In the genomic region with DNA sequence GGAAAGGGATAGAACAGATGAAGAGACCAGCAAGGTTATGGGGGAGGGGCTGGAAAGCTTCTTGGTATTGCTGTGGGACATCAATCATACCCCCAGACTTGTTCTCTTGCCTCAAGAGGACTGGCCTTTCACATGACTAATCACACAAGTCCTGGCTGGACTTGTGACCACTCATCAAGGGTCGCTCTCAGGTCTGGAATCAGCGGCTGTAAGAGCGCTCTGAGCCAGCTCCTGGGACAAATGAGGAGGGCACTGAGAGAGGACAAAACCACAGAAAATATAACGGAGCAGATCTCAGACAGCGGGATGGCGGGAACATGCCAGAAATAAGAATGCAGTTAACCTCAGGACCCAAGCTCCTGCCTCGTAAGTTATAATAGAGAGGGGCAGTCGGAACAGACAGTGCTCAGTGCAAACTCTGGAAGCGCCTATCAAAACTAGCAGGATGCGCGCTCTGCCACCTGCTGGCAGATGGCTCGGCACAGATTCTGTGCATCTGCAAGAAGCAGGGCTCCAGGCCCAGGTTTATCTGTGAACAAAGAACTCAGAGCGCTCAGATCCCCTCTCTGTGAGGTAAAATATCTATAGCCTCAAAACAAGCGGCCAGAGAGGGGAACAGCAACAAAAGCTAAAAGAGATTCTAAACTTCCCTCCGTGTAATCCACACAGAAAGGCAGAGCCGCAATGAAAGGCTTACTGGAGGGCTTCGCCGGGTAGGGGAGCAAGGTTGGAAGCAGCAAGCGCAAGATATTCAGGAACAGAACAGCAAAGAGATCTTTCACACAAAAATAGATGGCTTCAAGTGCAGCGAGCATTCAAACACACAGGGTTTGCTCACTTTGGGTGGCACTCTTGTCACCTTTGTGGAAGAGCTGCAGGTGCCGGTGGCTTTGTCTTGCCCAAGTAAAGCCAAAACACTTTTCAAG, we compare ENCODE assay signal across 8 mouse cellular contexts.
DNase-seq lines count a peak whose midpoint lies in the region; ATAC-seq lines count a peak whose summit lies in the region.

No protein-coding gene starts in this region.

- peak; percentile 50 for ATAC-seq in cerebellum, adult (ENCODE audit: insufficient number of reproducible peaks, low FRiP score, low TSS enrichment)
- peak; percentile 85 for ATAC-seq in forebrain, embryonic 15.5 days (replicated peaks)
- ATAC-seq in hindbrain, embryonic 13.5 days (ENCODE audit: low FRiP score) = peak; percentile 90
- ATAC-seq in midbrain, embryonic 12.5 days (ENCODE audit: low FRiP score, low read depth) = peak; percentile 86
- ATAC-seq in erythroid progenitor cell, adult 5-6 weeks (replicated peaks; ENCODE audit: low FRiP score, poor library complexity, severe bottlenecking) = no peak

- peak overlapping the region; percentile 16; the same call in 1 of the 2 replicates for H3K4me2 ChIP-seq in forebrain, embryonic 15.5 days (replicated peaks)
- peak overlapping the region; percentile 31; the same call in 1 of the 2 replicates for H3K4me2 ChIP-seq in hindbrain, embryonic 13.5 days
- peak overlapping the region; percentile 30 for H3K4me2 ChIP-seq in midbrain, embryonic 12.5 days (replicated peaks)

- no peak overlapping the region for H3K4me3 ChIP-seq in forebrain, embryonic 15.5 days
- H3K4me3 ChIP-seq in hindbrain, embryonic 13.5 days = no peak overlapping the region
- H3K4me3 ChIP-seq in midbrain, embryonic 12.5 days = no peak overlapping the region

- H3K4me1 ChIP-seq in forebrain, embryonic 15.5 days = peaks cover 22% of the 10 kb centered on the region
- peaks cover 7% of the 10 kb centered on the region for H3K4me1 ChIP-seq in hindbrain, embryonic 13.5 days (replicated peaks)
- no peaks in the 10 kb centered on the region for H3K4me1 ChIP-seq in midbrain, embryonic 12.5 days

- H3K27ac ChIP-seq in forebrain, embryonic 15.5 days (replicated peaks) = peak overlapping the region; percentile 67
- no peak overlapping the region for H3K27ac ChIP-seq in hindbrain, embryonic 13.5 days
- H3K27ac ChIP-seq in midbrain, embryonic 12.5 days (replicated peaks) = no peak overlapping the region

- no peaks in the 10 kb centered on the region for H3K27me3 ChIP-seq in forebrain, embryonic 15.5 days
- H3K27me3 ChIP-seq in hindbrain, embryonic 13.5 days = no peaks in the 10 kb centered on the region
- H3K27me3 ChIP-seq in midbrain, embryonic 12.5 days = no peaks in the 10 kb centered on the region

- H3K9ac ChIP-seq in forebrain, embryonic 15.5 days (replicated peaks) = no peak overlapping the region
- H3K9ac ChIP-seq in hindbrain, embryonic 13.5 days = 0 out of 2 replicates have a peak overlapping the region, but pooled peaks have one; percentile 26
- H3K9ac ChIP-seq in midbrain, embryonic 12.5 days (replicated peaks) = no peak overlapping the region

- H3K9me3 ChIP-seq in forebrain, embryonic 15.5 days = no peaks in the 10 kb centered on the region
- H3K9me3 ChIP-seq in hindbrain, embryonic 13.5 days = no peaks in the 10 kb centered on the region
- H3K9me3 ChIP-seq in midbrain, embryonic 12.5 days = no peaks in the 10 kb centered on the region

- 36% methylated on average over 21 of the region's 21 CpGs for WGBS in forebrain, embryonic 15.5 days
- 40% methylated on average over 21 of the region's 21 CpGs for WGBS in hindbrain, embryonic 13.5 days
- WGBS in midbrain, embryonic 12.5 days = 29% methylated on average over 21 of the region's 21 CpGs

- DNase-seq in NIH3T3 (ENCODE audit: low read depth) = peak; percentile 87
- peak; percentile 45 for DNase-seq in left cerebral cortex, adult 11 months (ENCODE audit: low spot score)
- DNase-seq in telencephalon, adult 2 months (ENCODE audit: low read depth, low spot score) = peak; percentile 48

- H3K36me3 ChIP-seq in forebrain, embryonic 15.5 days = no peaks in the 10 kb centered on the region
- no peaks in the 10 kb centered on the region for H3K36me3 ChIP-seq in hindbrain, embryonic 13.5 days
- no peaks in the 10 kb centered on the region for H3K36me3 ChIP-seq in midbrain, embryonic 12.5 days
